Mouse (Mus musculus): Measurements from ENCODE around the gene Herc1.

- TF ChIP-seq POLR2A (IDR thresholded peaks at IDR 0.05; ENCODE audit: insufficient read length, low read depth): no peak
- TF ChIP-seq MAX (IDR thresholded peaks at IDR 0.05; ENCODE audit: low read depth): no peak
- TF ChIP-seq USF1 (IDR thresholded peaks at IDR 0.05; ENCODE audit: low read depth): no peak
Observed at GRCm38 (mm10) chr9:66488786-66489185, 138.5 kb downstream of the Herc1 start.
